Mouse (Mus musculus) stomach, embryonic 15.5 days (tissue): ENCODE measurements around the gene Rnf144a. TPM values are rescaled to one million over a fixed set of nuclear protein-coding genes. Genes with fewer than 3 reads are reported as not detected.
"Not testable (repeated sequence)": the region's sequence is repeated elsewhere in the genome, so short reads cannot be mapped to it uniquely, and the experiment has no call there.

Experiments
- ATAC-seq: fragments of 200-750 bp; cut with Nextera tagmentation; 2 replicates; pipeline ENCODE4 v1.8.0; 2017; ENCODE audit warnings: low read depth, moderate number of reproducible peaks, moderate TSS enrichment; ENCODE audit not compliant: insufficient read depth, low FRiP score
- H3K27ac ChIP-seq: fragments of 300-500 bp; sonication (generic); 2 replicates; pipeline ENCODE4 v1.5.1; 2015; ENCODE audit warnings: mild to moderate bottlenecking, inconsistent platforms
- H3K27me3 ChIP-seq: fragments of 300-500 bp; sonication (generic); replicated peaks from 2 replicates; pipeline ENCODE4 v1.6.1; 2015; ENCODE audit warnings: inconsistent platforms
- H3K36me3 ChIP-seq: fragments of 300-500 bp; sonication (generic); 2 replicates; pipeline ENCODE4 v1.6.1; 2015; ENCODE audit warnings: inconsistent platforms
- H3K4me1 ChIP-seq: fragments of 300-500 bp; sonication (generic); 2 replicates; pipeline ENCODE4 v1.6.1; 2015; ENCODE audit warnings: inconsistent platforms
- H3K4me2 ChIP-seq: fragments of 300-500 bp; sonication (generic); 2 replicates; pipeline ENCODE4 v1.6.1; 2015; ENCODE audit warnings: mild to moderate bottlenecking, inconsistent platforms
- H3K4me3 ChIP-seq: fragments of 300-500 bp; sonication (generic); replicated peaks from 2 replicates; pipeline ENCODE4 v1.5.1; 2015; ENCODE audit warnings: inconsistent platforms
- H3K9ac ChIP-seq: fragments of 300-500 bp; sonication (generic); 2 replicates; pipeline ENCODE4 v1.6.1; 2015; ENCODE audit warnings: inconsistent platforms
- H3K9me3 ChIP-seq: fragments of 300-500 bp; sonication (generic); 2 replicates; pipeline ENCODE4 v1.6.1; 2016; ENCODE audit warnings: inconsistent platforms
- WGBS: fragments of 180-500 bp; shearing (Covaris S2); methylation state at CpG from one replicate; pipeline ENCODE4 v1.1.7; 2015; 5-methylcytosine and 5-hydroxymethylcytosine counted together
- polyA plus RNA-seq: library from polyadenylated mRNA; unstranded; fragments of >200 nt; fragmentation: Nextera tagmentation; extraction: Ambion mirVana; gene quantifications from 2 replicates; pipeline ENCODE4 v1.2.1, GENCODE M21; 2015

The Rnf144a gene
- polyA plus RNA-seq, 1 experiment from 2014 or later: 19.2 TPM

DNA sequence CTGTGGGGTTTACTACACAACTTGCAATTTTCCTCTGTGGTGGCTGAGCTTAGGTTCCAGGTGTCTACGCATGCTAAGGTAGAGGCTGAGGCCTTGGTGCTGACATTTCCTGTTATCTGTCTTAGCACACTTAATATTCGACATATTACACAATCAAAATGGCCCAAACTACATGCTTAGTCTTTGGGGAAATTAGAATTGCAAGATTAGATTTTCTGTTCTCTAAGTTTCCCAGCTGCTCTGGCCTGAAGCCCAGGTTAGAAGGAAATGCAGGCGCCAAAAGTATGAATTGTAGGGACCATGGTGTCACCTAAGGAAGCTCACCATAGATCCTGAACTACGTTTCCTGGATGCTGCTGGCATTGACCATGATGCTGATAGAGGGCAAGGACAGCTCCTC lies 21.3 kb upstream of the Rnf144a start:
- H3K36me3 ChIP-seq: no peaks in the 10 kb centered on the region
- H3K4me1 ChIP-seq: no peaks in the 10 kb centered on the region
- H3K27me3 ChIP-seq: no peaks in the 10 kb centered on the region
- H3K27ac ChIP-seq: no peak overlapping the region
- no peak overlapping the region for H3K4me2 ChIP-seq
- no peak overlapping the region for H3K4me3 ChIP-seq
- no peaks in the 10 kb centered on the region for H3K9me3 ChIP-seq
- ATAC-seq: no peak
- H3K9ac ChIP-seq: no peak overlapping the region
- WGBS: 75% methylated on average over 4 of the region's 4 CpGs

DNA sequence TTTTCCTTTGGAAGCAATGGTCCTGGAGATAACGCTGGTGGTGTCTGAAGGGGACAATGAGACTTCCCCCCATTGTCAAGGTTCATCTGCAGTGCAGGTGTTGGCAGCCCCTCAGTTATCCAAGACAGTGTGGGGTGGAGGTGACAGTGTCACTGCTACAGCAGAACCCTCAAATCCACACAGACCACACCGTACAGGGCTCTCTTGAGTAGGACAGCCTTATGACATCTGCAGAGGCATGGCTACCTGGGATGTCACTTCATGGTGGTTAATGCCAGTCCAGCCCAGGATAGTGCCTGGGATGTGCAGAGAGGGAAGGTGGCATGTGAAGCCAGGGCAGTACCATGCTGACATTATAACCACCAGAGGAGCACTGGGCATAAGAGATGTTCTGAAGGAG lies 13.7 kb upstream of the Rnf144a start:
- H3K27ac ChIP-seq, ATAC-seq, H3K9ac ChIP-seq, H3K9me3 ChIP-seq, H3K4me3 ChIP-seq, H3K36me3 ChIP-seq, H3K4me2 ChIP-seq, H3K27me3 ChIP-seq, H3K4me1 ChIP-seq: not testable (repeated sequence)
- WGBS: 82% methylated on average over 2 of the region's 2 CpGs

DNA sequence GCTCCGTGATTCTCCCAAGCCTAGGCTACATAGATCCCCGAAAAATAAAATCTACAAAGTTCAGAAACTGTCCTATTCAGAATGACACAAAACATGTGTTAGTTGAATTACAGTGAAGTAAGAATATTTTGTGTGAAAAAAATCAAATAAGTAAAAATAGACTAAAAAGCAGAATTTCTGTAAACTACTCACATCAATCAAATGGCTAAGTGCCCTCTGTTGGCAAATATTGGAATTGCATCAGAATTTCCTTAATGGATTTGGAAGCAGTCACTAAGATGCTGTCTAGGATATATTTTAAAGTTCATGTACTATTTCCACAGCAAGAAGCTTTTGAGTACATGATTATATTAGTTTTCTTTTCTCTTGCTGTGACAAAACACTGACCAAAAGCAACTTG lies 9.8 kb upstream of the Rnf144a start:
- 75% methylated on average over 2 of the region's 2 CpGs for WGBS

GRCm38 (mm10) chr12:26418322-26418721 lies 3.3 kb upstream of the Rnf144a start:
- ATAC-seq: no peak
- peaks cover 12% of the 10 kb centered on the region; the same call in 1 of the 2 replicates for H3K4me1 ChIP-seq
- WGBS: 70% methylated on average over 4 of the region's 4 CpGs

More for the DNA sequence above, 9.8 kb upstream of the Rnf144a start:
- Histone ChIP-seq H3K4me2 (no peak overlapping the region), H3K27ac (no peak overlapping the region), H3K36me3 (no peaks in the 10 kb centered on the region), H3K4me1 (no peaks in the 10 kb centered on the region), H3K9me3 (no peaks in the 10 kb centered on the region), H3K9ac (no peak overlapping the region), H3K27me3 (no peaks in the 10 kb centered on the region), H3K4me3 (no peak overlapping the region)
- no peak for ATAC-seq

GRCm38 (mm10) chr12:26416636-26417295 lies 1.7 kb upstream of the Rnf144a start:
- Histone ChIP-seq H3K4me2 (no peak overlapping the region), H3K9ac (no peak overlapping the region), H3K4me1 (peaks cover 13% of the 10 kb centered on the region; the same call in 1 of the 2 replicates), H3K4me3 (no peak overlapping the region), H3K27ac (no peak overlapping the region), H3K9me3 (no peaks in the 10 kb centered on the region), H3K27me3 (no peaks in the 10 kb centered on the region), H3K36me3 (no peaks in the 10 kb centered on the region)
- 76% methylated on average over 7 of the region's 7 CpGs for WGBS
- no peak for ATAC-seq

More at GRCm38 (mm10) chr12:26418322-26418721, 3.3 kb upstream of the Rnf144a start:
- no peak overlapping the region for H3K4me2 ChIP-seq
- no peaks in the 10 kb centered on the region for H3K9me3 ChIP-seq
- H3K27ac ChIP-seq: no peak overlapping the region
- H3K4me3 ChIP-seq: no peak overlapping the region
- no peak overlapping the region for H3K9ac ChIP-seq
- H3K36me3 ChIP-seq: no peaks in the 10 kb centered on the region
- H3K27me3 ChIP-seq: no peaks in the 10 kb centered on the region

- ATAC-seq: peak; percentile 65
- Histone ChIP-seq H3K4me2 (peak overlapping the region; percentile 89), H3K36me3 (no peaks in the 10 kb centered on the region), H3K9me3 (no peaks in the 10 kb centered on the region), H3K4me3 (peak overlapping the region; percentile 95), H3K27ac (peak overlapping the region; percentile 59; the same call in 1 of the 2 replicates), H3K27me3 (no peaks in the 10 kb centered on the region), H3K4me1 (peaks cover 13% of the 10 kb centered on the region; the same call in 1 of the 2 replicates), H3K9ac (peak overlapping the region; percentile 83)
- under 1% methylated on average over 61 of the region's 64 CpGs for WGBS
These were observed 477 bp downstream of the Rnf144a start for GRCm38 (mm10) chr12:26414451-26415103.

DNA sequence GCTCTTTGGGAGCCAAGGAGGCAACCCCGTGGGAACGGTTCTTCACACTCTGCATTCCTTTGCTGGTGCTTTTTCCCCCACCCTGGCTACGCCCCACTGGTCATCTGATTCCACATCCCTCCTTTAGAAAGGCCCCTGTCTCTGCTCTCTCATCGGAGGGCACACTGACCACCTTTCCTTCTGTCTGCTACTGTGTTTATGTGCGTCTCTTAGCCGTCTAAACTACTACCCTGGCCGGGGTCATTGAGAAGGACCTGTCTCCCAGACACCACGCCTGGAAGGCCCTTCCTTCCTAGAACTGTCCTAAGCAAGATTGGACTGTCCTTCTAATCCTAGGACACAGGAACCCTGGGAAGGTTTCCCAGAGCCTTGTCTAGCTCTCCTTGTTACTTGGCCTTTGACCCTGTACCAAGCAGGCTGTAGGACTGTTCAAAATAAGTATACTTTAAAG lies 1.1 kb downstream of the Rnf144a start:
- no peak for ATAC-seq
- H3K9me3 ChIP-seq: no peaks in the 10 kb centered on the region
- H3K4me1 ChIP-seq: peaks cover 13% of the 10 kb centered on the region; the same call in 1 of the 2 replicates
- 19% methylated on average over 8 of the region's 8 CpGs for WGBS
- no peaks in the 10 kb centered on the region for H3K36me3 ChIP-seq
- H3K27me3 ChIP-seq: no peaks in the 10 kb centered on the region
- H3K4me2 ChIP-seq: peak overlapping the region; percentile 89
- H3K9ac ChIP-seq: no peak overlapping the region
- peak overlapping the region; percentile 95 for H3K4me3 ChIP-seq
- H3K27ac ChIP-seq: no peak overlapping the region

DNA sequence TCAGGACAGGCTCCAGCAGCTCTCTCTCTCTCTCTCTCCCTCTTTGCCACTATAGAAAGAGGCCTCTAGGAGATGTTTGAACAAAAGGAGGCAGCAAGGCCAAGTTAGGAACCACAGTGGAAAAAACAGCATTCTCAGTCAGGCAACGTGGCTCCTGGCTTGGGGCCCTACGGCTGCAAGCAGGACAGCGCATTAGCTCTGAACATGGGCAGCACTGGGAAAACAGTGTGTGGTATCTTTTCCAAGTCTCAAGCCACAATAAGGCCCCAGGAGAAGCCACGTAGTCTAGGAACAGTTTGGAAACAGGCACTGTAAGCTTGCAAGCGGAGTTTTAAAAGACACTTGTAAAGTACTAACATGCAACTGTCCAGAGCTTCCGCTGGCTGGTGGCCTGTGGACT lies 2.3 kb downstream of the Rnf144a start:
- Histone ChIP-seq H3K9ac (no peak overlapping the region), H3K36me3 (no peaks in the 10 kb centered on the region), H3K27me3 (no peaks in the 10 kb centered on the region), H3K4me1 (peaks cover 13% of the 10 kb centered on the region; the same call in 1 of the 2 replicates), H3K9me3 (no peaks in the 10 kb centered on the region), H3K4me2 (0 out of 2 replicates have a peak overlapping the region, but pooled peaks have one; percentile 89), H3K27ac (no peak overlapping the region), H3K4me3 (0 out of 2 replicates have a peak overlapping the region, but pooled peaks have one; percentile 95)
- 71% methylated on average over 6 of the region's 6 CpGs for WGBS
- ATAC-seq: no peak

DNA sequence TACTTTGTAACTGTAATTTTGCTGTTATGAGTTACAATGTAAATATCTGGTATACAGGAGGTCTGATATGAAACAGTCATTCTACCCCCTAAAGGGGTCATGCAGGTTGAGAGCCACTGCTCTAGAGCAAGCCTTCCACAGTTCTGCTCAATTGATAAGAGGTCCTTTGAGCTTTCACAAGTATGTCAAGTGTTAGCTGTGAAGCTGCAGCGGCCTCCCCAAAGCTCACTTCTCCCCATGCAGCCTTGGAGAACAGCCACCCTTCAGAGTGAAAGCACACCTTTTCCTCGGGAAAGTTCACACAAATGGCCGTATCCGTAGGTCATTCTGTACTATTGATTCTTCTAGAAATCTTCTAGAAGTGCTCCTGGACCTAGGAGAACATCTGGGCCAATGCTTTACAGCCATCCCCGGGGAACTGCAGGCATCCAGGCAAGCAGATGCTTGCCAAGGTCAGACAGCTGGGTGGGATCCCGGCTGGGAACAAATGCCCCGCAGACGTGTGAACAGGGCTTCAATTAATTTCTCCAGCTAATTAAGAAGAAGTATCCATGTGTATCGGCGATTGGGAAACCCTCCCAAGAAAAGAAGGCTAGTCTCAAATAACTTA lies 3.1 kb downstream of the Rnf144a start:
- H3K9ac ChIP-seq: no peak overlapping the region
- no peak overlapping the region for H3K27ac ChIP-seq
- H3K4me3 ChIP-seq: no peak overlapping the region
- H3K4me1 ChIP-seq: peaks cover 13% of the 10 kb centered on the region; the same call in 1 of the 2 replicates
- H3K9me3 ChIP-seq: no peaks in the 10 kb centered on the region
- ATAC-seq: no peak
- no peaks in the 10 kb centered on the region for H3K36me3 ChIP-seq
- 68% methylated on average over 10 of the region's 10 CpGs for WGBS
- no peak overlapping the region; the same call in 1 of the 2 replicates for H3K4me2 ChIP-seq
- no peaks in the 10 kb centered on the region for H3K27me3 ChIP-seq

GRCm38 (mm10) chr12:26410443-26410842 lies 4.6 kb downstream of the Rnf144a start:
- Histone ChIP-seq H3K9ac (no peak overlapping the region), H3K4me3 (no peak overlapping the region), H3K27me3 (no peaks in the 10 kb centered on the region), H3K4me1 (peaks cover 17% of the 10 kb centered on the region; the same call in 1 of the 2 replicates), H3K4me2 (no peak overlapping the region), H3K27ac (no peak overlapping the region), H3K36me3 (no peaks in the 10 kb centered on the region), H3K9me3 (no peaks in the 10 kb centered on the region)
- 68% methylated on average over 3 of the region's 3 CpGs for WGBS
- no peak for ATAC-seq

DNA sequence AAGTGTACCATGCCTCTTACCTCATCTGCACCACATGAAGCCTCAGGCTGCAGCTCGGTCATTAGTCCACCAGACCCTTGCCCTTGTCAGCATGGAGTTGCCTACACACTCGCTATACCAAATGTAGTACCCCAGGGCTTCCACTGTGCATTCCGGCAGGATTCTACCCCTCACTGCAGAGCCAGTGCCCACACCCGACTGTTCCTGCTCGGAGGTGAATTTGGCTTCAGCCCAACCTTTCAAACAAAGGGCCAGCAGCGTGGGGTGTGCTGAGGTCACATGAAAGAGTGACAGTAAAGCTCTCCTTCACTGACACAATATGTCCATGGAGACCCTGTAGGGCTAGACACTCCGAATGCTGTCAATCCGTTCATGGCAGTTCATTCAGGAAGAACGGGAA lies 6.3 kb downstream of the Rnf144a start:
- H3K27me3 ChIP-seq: no peaks in the 10 kb centered on the region
- no peak overlapping the region for H3K9ac ChIP-seq
- no peaks in the 10 kb centered on the region for H3K9me3 ChIP-seq
- H3K4me3 ChIP-seq: no peak overlapping the region
- H3K36me3 ChIP-seq: no peaks in the 10 kb centered on the region
- no peak for ATAC-seq
- 72% methylated on average over 9 of the region's 9 CpGs for WGBS
- H3K27ac ChIP-seq: no peak overlapping the region
- no peak overlapping the region for H3K4me2 ChIP-seq
- H3K4me1 ChIP-seq: peaks cover 18% of the 10 kb centered on the region
